Mouse (Mus musculus) MEL (cell line): ENCODE results near the gene Dnajc4. TPM values are rescaled to one million over a fixed set of nuclear protein-coding genes. Genes with fewer than 3 reads are reported as not detected.

Experiments
- DNase-seq: peaks from one replicate; pipeline ENCODE4 v3.0.0; 2011; ENCODE audit warnings: low read depth, low spot score
- H3K27ac ChIP-seq: 2 replicates; pipeline ENCODE4 v1.5.1; 2012; ENCODE audit warnings: low read depth, mild to moderate bottlenecking, control low read depth, low read length, moderate library complexity; ENCODE audit not compliant: control insufficient read depth
- H3K27me3 ChIP-seq, 2 experiments: fragments of 150-350 bp in 1 of 2; sonication (generic) in 1 of 2; 2 replicates each; pipeline ENCODE4 v1.6.1; 2012; ENCODE audit warnings: low read length in 2 of 2, mild to moderate bottlenecking in 2 of 2, improper control_type of control experiment in 1 of 2, moderate library complexity in 1 of 2; ENCODE audit not compliant: insufficient read depth in 2 of 2, control insufficient read depth in 1 of 2
- H3K36me3 ChIP-seq, 2 experiments: 2 replicates each; pipeline ENCODE4 v1.6.1; 2012 to 2014; ENCODE audit warnings: low read length in 2 of 2, improper control_type of control experiment in 1 of 2, inconsistent platforms in 1 of 2, mild to moderate bottlenecking in 1 of 2; ENCODE audit not compliant: insufficient read depth in 2 of 2, control insufficient read depth in 1 of 2
- H3K4me1 ChIP-seq, 2 experiments: fragments of 150-350 bp in 1 of 2; sonication (generic) in 1 of 2; 2 replicates each; pipeline ENCODE4 v1.6.1; 2012; ENCODE audit warnings: low read length in 2 of 2, improper control_type of control experiment in 1 of 2, mild to moderate bottlenecking in 1 of 2; ENCODE audit not compliant: insufficient read depth in 2 of 2, control insufficient read depth in 1 of 2
- H3K4me3 ChIP-seq, 2 experiments: fragments of 150-350 bp in 1 of 2; sonication (generic) in 1 of 2; 2 replicates each; pipeline ENCODE4 v1.5.1; 2012; ENCODE audit warnings: low read depth in 2 of 2, low read length in 2 of 2, mild to moderate bottlenecking in 2 of 2, moderate library complexity in 2 of 2, control low read depth in 1 of 2, improper control_type of control experiment in 1 of 2; ENCODE audit not compliant: control insufficient read depth in 1 of 2, insufficient read depth in 1 of 2
- H3K79me2 ChIP-seq: 2 replicates; pipeline ENCODE4 v1.6.1; 2012; ENCODE audit warnings: mild to moderate bottlenecking, low read length, moderate library complexity; ENCODE audit not compliant: control insufficient read depth, poor library complexity, insufficient read depth
- H3K9ac ChIP-seq: 2 replicates; pipeline ENCODE4 v1.6.1; 2012; ENCODE audit warnings: low read depth, mild to moderate bottlenecking, control low read depth, low read length, moderate library complexity; ENCODE audit not compliant: control insufficient read depth, poor library complexity, severe bottlenecking
- H3K9me3 ChIP-seq: fragments of 150-350 bp; sonication (generic); replicated peaks from 2 replicates; pipeline ENCODE4 v1.6.1; 2012; ENCODE audit warnings: mild to moderate bottlenecking, low read length, improper control_type of control experiment, moderate library complexity; ENCODE audit not compliant: insufficient read depth
- CHD1 ChIP-seq: IDR thresholded peaks from 2 replicates; pipeline ENCODE4 v1.6.1; 2012; ENCODE audit warnings: low read depth, mild to moderate bottlenecking, inconsistent platforms, low read length, improper control_type of control experiment
- CHD2 ChIP-seq: IDR thresholded peaks from 2 replicates; pipeline ENCODE4 v1.6.1; 2011; ENCODE audit warnings: low read length, improper control_type of control experiment
- ELF1 ChIP-seq: IDR thresholded peaks from 2 replicates; pipeline ENCODE4 v1.6.1; 2014; ENCODE audit warnings: low read depth, mild to moderate bottlenecking, inconsistent platforms, low read length, improper control_type of control experiment, moderate library complexity
- ETS1 ChIP-seq: IDR thresholded peaks from 2 replicates; pipeline ENCODE4 v1.6.1; 2012; ENCODE audit warnings: low read depth, mild to moderate bottlenecking, inconsistent platforms, low read length, improper control_type of control experiment, moderate library complexity
- JUND ChIP-seq: IDR thresholded peaks from 2 replicates; pipeline ENCODE4 v1.6.1; 2011; ENCODE audit warnings: low read depth, mild to moderate bottlenecking, improper control_type of control experiment, low read length
- MAFK ChIP-seq: IDR thresholded peaks from 2 replicates; pipeline ENCODE4 v1.6.1; 2011; ENCODE audit warnings: low read depth, mild to moderate bottlenecking, low read length, improper control_type of control experiment, borderline replicate concordance
- MAX ChIP-seq: IDR thresholded peaks from 2 replicates; pipeline ENCODE4 v1.6.1; 2011; ENCODE audit warnings: low read length, improper control_type of control experiment
- MAZ ChIP-seq: IDR thresholded peaks from 2 replicates; pipeline ENCODE4 v1.6.1; 2012; ENCODE audit warnings: low read depth, mild to moderate bottlenecking, inconsistent platforms, low read length, improper control_type of control experiment
- MEF2A ChIP-seq: IDR thresholded peaks from 2 replicates; pipeline ENCODE4 v1.6.1; 2014; ENCODE audit warnings: low read depth, mild to moderate bottlenecking, inconsistent platforms, low read length, improper control_type of control experiment; ENCODE audit not compliant: poor library complexity, insufficient replicate concordance, severe bottlenecking; ENCODE audit errors: extremely low read depth
- MXI1 ChIP-seq: IDR thresholded peaks from 2 replicates; pipeline ENCODE4 v1.6.1; 2011; ENCODE audit warnings: mild to moderate bottlenecking, low read depth, low read length, improper control_type of control experiment
- MYC ChIP-seq: IDR thresholded peaks from 2 replicates; pipeline ENCODE4 v1.6.1; 2011; ENCODE audit warnings: low read depth, mild to moderate bottlenecking, low read length, improper control_type of control experiment, moderate library complexity
- NELFE ChIP-seq: IDR thresholded peaks from 2 replicates; pipeline ENCODE4 v1.6.1; 2011; ENCODE audit warnings: low read depth, low read length, improper control_type of control experiment
- NRF1 ChIP-seq: IDR thresholded peaks from 2 replicates; pipeline ENCODE4 v1.6.1; 2014; ENCODE audit warnings: low read depth, mild to moderate bottlenecking, inconsistent platforms, low read length, improper control_type of control experiment, moderate library complexity; ENCODE audit not compliant: poor library complexity, insufficient read depth, severe bottlenecking
- POLR2A ChIP-seq, 2 experiments: IDR thresholded peaks; 2 replicates each; pipeline ENCODE4 v1.6.1; 2011 to 2012; ENCODE audit warnings: low read length in 2 of 2, mild to moderate bottlenecking in 2 of 2, control low read depth in 1 of 2, improper control_type of control experiment in 1 of 2, low read depth in 1 of 2, moderate library complexity in 1 of 2; ENCODE audit not compliant: control insufficient read depth in 1 of 2, insufficient read depth in 1 of 2, poor library complexity in 1 of 2
- RAD21 ChIP-seq: IDR thresholded peaks from 2 replicates; pipeline ENCODE4 v1.6.1; 2011; ENCODE audit warnings: mild to moderate bottlenecking, low read depth, low read length, improper control_type of control experiment
- RCOR1 ChIP-seq: IDR thresholded peaks from 2 replicates; pipeline ENCODE4 v1.6.1; 2012; ENCODE audit warnings: low read depth, mild to moderate bottlenecking, inconsistent platforms, low read length, improper control_type of control experiment
- TAL1 ChIP-seq: IDR thresholded peaks from 2 replicates; pipeline ENCODE4 v1.6.1; 2012; ENCODE audit warnings: mild to moderate bottlenecking, inconsistent platforms, low read length, moderate library complexity, mixed read lengths
- TBP ChIP-seq: IDR thresholded peaks from 2 replicates; pipeline ENCODE4 v1.8.0; 2011; ENCODE audit warnings: low read depth, low read length, improper control_type of control experiment
- ZC3H11A ChIP-seq: IDR thresholded peaks from 2 replicates; pipeline ENCODE4 v1.6.1; 2012; ENCODE audit warnings: low read depth, mild to moderate bottlenecking, inconsistent platforms, low read length, improper control_type of control experiment
- polyA plus RNA-seq, 2 experiments: library from polyadenylated mRNA; stranded (reverse) in 1 of 2; unstranded in 1 of 2; fragments of >175 nt in 1 of 2; fragments of >200 nt in 1 of 2; gene quantifications; 2 replicates each; pipeline versions ENCODE4 v1.2.1 to v1.2.4; 2012; ENCODE audit warnings: low replicate concordance in 2 of 2, low read depth in 1 of 2; ENCODE audit not compliant: insufficient read length in 2 of 2, insufficient read depth in 1 of 2, missing spikeins in 1 of 2
- total RNA-seq: library from RNA; depleted of rRNA; stranded (reverse); fragments of 300-350 nt; gene quantifications from 2 replicates; pipeline ENCODE4 v1.2.3, GENCODE M21; 2012

The Dnajc4 gene
- total and polyA plus RNA-seq, 3 experiments: 4.2 to 12.9 TPM; not detected in 1

DNA sequence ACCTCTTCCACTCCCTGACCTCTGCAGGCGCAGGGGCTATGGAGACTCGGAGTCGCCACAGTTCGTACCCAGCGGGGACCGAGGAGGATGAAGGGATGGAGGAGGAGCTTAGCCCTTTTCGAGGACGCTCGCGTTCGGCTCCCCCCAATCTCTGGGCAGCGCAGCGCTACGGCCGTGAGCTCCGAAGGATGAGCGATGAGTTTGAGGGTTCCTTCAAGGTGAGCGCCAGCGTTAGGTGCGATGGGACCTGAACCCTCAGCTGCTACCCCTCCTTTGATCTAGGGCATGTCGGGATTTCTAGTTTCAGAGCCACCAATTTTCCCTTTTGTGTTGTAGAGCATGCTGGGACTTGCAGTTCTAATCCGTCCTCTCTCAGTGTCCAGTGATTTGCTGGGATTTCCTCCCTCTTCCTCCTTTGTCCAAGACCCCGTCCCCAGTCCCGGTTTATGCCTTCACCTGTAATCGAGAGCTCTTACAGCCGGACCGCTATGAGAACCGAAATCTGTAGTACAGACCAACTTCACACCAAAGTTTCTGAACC lies 41.7 kb downstream of the Dnajc4 start:
- H3K36me3 ChIP-seq: peaks cover 0 to 6% of the 10 kb centered on the region in 2 experiments; a peak in 1 of 4 replicates
- peak overlapping the region; percentile 59 to 61 for H3K4me3 ChIP-seq
- H3K9me3 ChIP-seq: no peaks in the 10 kb centered on the region
- H3K9ac ChIP-seq: peak overlapping the region; percentile 82
- DNase-seq: peak; percentile 65
- H3K79me2 ChIP-seq: peaks cover 1% of the 10 kb centered on the region; the same call in 1 of the 2 replicates
- 0 out of 4 replicates have a peak, but pooled peaks cover 0 to 6% of the 10 kb centered on the region in 2 experiments for H3K4me1 ChIP-seq
- no peaks in the 10 kb centered on the region for H3K27me3 ChIP-seq
- TF ChIP-seq ELF1 (no peak), MXI1 (0 out of 2 replicates have a peak, but pooled peaks have one; percentile 10)
- TF ChIP-seq, all 39 proteins: peak for 1
- peak overlapping the region; percentile 91 for H3K27ac ChIP-seq

DNA sequence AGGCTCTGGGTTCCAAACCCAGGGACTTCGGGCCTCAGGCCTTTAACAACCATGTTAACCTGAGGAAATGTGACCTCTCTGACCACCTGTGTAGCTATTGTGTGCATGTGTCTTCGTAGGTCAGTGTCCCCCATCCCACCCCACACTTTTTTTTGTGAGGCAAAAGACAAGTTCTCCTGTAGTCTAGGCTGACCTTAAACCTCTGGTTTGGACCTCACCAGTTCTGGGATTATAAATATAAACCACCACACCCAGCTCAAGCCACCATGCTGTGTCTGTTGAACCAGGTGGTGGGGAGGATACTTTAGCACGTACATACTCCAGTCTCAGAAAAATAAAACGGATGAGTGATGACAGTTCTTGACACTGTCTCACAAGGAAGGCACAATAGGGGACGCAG lies 42.4 kb downstream of the Dnajc4 start:
- no peaks in the 10 kb centered on the region for H3K27me3 ChIP-seq
- no peaks in the 10 kb centered on the region for H3K9me3 ChIP-seq
- no peak overlapping the region; a peak in 1 of 4 replicates for H3K4me3 ChIP-seq
- TF ChIP-seq RAD21 (no peak), ELF1 (no peak), MAX (0 out of 2 replicates have a peak, but pooled peaks have one; percentile 26), MEF2A (no peak)
- no peak for DNase-seq
- no peak overlapping the region for H3K27ac ChIP-seq
- H3K9ac ChIP-seq: no peak overlapping the region; the same call in 1 of the 2 replicates
- peaks cover 1% of the 10 kb centered on the region; the same call in 1 of the 2 replicates for H3K79me2 ChIP-seq
- peaks cover 0 to 6% of the 10 kb centered on the region in 2 experiments; a peak in 1 of 4 replicates for H3K36me3 ChIP-seq
- H3K4me1 ChIP-seq: 0 out of 4 replicates have a peak, but pooled peaks cover 0 to 6% of the 10 kb centered on the region in 2 experiments

DNA sequence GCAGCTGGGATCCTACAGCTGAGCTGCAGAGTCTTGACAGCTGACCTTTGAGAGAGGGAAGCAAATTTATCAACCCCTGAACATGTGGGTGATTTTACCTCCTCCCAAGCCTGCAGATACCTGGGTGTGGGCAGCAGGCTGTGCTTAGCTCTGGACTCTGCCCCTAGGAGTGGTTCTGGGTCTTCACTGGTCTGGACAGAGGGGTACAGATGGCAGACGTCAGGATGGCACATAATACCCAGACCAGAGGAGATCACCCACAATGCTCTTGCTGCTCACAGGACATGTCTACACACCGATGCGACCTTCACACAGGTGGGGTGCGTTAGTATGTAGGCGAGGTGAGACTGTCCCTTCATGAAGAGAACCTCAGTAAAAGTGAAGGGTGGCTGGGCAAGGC lies 42.8 kb downstream of the Dnajc4 start:
- TF ChIP-seq MAZ (no peak), MYC (no peak), JUND (no peak), CHD2 (no peak), ZC3H11A (no peak), POLR2A (IDR thresholded peaks at IDR 0.05; ENCODE audit: control insufficient read depth in 1 of 2, insufficient read depth in 1 of 2, low read depth in 1 of 2, low read length in 2 of 2, poor library complexity in 1 of 2) (no peak), ETS1 (no peak), MAX (no peak), RAD21 (no peak), NRF1 (no peak), CHD1 (no peak), TBP (no peak), NELFE (no peak), RCOR1 (no peak), MAFK (no peak), TAL1 (no peak)
- Histone ChIP-seq H3K4me3 (no peak overlapping the region), H3K9ac (no peak overlapping the region), H3K36me3 (peaks cover 0 to 6% of the 10 kb centered on the region in 2 experiments; a peak in 1 of 4 replicates), H3K4me1 (0 out of 4 replicates have a peak, but pooled peaks cover 0 to 6% of the 10 kb centered on the region in 2 experiments), H3K27me3 (no peaks in the 10 kb centered on the region), H3K27ac (no peak overlapping the region), H3K79me2 (peaks cover 1% of the 10 kb centered on the region; the same call in 1 of the 2 replicates), H3K9me3 (no peaks in the 10 kb centered on the region)
- DNase-seq: no peak
